Mouse (Mus musculus) bone marrow macrophage, adult 2 months (primary cell): ENCODE measurements at regions not wholly inside any gene's neighbourhood (a gene's known extent, or its start where the extent isn't known, plus 50 kb on each side); places are given as distances from the start of the nearest gene placed in this dataset.

Experiments
- CTCF ChIP-seq: IDR thresholded peaks from 2 replicates; pipeline ENCODE4 v1.5.1; 2012; ENCODE audit warnings: low read depth, mild to moderate bottlenecking, low read length, moderate library complexity
- POLR2A ChIP-seq: IDR thresholded peaks from 2 replicates; pipeline ENCODE4 v1.6.1; 2012; ENCODE audit warnings: mild to moderate bottlenecking, low read depth, low read length, borderline replicate concordance

DNA sequence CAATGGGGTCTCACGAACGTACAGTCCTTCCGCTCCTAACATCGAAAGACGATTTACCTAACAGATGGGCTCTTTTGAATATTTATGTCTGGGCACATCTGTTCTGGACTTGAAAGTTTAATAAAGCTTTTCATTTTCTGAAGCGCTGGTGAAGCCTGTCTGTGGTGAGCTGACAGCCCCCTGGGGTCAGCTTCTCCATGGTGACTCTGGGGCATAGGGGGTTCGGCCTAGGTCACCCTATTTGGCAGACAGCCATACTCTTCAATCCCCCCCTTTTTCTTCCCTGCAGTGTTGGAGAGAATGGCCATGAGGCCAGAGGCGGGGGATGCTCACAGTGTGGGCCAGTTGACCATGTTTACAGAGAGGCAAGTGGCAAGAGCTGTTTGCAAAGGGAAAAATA lies 232.8 kb downstream of the Slc4a3 start:
- TF ChIP-seq CTCF (no peak), POLR2A (no peak)
